Mouse (Mus musculus) retina, postnatal 1 day (tissue): ENCODE measurements around the gene Lrrc8e.

ENCODE experiments used
- DNase-seq: peaks from one replicate; pipeline ENCODE4 v3.0.0-alpha.2; 2012

Gene Lrrc8e

DNA sequence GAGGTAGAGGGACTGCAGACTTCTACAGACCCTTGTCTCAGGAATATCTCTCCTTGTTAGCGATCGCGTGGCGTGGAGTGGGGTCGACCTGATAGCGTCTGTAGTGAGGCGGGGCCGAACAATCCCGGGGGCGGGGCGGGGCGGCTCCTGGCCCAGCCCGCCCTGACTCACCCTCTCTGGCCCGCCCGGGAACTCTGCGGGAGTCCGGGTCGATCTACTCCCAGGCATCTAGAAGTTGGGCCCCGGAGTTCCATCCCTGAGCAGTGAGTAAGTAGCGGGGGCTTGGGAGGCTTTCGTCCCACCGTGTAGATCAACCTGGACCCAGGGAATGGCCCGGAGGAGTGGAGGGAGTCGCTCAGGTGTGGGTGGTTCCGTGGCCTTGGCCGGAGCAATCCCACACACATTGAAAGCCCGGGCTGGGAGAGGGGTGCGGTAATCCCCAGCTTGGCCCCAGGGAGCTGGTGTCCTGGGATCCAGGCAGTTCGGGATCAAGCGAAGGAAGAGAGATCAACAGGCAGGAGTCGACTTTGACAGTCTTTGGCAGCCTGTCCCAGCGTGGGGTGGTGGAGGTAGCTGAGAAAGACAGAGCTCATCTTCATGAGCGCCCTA, at the start of gene Lrrc8e:
Gene Lrrc8e (plus strand): TSS at position 89 of the 609 bp plus-strand sequence.
- DNase-seq = peak; percentile 29

DNA sequence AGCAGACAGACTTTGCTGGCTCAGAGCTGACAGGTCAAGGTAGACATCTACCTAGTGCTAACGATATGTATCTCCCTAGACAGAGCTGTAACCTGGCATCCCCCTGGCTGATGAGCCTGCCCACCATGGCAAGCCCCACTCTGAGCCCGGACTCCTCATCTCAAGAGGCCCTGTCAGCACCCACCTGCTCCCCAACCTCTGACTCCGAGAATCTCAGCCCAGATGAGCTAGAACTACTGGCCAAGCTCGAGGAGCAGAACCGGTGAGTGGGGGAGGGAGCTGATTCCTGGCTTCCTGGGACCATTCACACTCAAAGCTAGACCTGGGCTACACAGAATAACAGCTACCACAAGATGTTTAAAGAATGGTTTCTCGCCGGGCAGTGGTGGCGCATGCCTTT, 43.2 kb upstream of the Lrrc8e start:
- DNase-seq = no peak

DNA sequence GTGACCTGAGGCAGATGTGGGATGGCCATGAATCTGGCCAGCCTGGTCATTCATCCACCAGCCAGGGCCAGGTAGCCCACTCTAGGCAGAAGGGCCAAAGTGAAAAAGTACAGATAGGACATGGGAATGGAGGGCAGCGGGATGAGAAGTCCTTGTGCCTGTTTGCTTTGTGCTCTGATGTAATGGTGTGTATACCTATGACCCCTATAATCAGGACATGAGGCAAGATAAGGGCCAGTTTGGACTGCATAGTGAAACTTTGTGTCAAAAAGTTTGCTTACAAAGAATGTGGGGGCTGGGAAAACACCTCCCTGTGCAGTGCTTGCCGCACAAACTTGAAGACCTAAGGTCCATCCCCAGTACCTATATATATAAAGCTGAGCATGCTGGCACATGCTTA, 40.5 kb upstream of the Lrrc8e start:
- DNase-seq = no peak

DNA sequence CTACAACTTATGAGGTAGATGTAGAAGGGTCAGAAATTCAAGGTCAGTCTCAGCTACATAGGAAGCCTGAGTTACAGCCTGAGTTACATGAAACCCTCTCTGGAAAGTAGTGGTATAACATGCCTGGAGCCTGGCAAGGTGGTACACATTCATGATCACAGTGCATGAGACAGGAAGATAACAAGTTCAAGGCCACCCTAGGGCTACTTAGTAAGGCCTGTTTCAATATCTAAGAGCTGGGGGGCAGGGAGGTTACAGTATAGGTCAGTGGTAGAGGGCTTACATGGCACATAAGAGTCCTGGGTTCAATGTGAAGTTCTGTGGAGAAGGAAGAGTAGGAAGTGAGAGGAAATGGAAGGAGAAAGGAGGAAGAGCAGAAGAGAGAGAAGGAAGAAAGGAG, 38.0 kb upstream of the Lrrc8e start:
- no peak for DNase-seq

DNA sequence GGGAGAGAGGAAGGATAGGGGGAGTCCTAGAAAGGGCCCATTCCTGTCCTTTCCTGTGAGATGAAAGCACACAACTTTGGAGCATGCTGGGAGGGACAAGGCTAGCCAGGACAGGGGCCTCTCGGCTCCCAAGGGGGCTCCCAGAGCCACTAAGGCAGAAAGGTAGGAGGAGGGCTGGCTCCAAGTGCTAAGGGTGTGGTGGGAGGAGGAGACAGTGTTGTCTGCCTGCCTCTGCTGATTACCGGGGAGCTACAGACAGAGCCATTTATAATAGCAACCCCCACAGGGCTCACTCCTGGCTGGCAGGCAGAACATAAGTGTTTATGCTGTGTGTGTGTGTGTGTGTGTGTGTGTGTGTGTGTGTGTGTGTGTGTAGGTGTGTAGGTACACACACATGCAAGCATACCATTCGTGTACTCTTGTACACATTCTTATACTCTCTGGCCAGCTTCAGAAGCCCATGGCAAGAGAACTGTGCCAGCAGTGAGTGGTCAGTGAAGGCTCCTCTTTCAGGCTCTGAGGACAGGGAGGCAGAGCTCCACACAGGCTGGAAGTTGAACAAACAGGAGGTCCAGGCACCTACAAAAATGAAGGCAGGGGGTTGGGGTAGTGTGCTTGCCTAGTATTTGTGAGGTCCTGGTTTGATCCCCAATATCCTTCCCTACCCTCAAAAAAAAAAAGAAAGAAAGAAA, 37.5 kb upstream of the Lrrc8e start:
- DNase-seq = no peak

DNA sequence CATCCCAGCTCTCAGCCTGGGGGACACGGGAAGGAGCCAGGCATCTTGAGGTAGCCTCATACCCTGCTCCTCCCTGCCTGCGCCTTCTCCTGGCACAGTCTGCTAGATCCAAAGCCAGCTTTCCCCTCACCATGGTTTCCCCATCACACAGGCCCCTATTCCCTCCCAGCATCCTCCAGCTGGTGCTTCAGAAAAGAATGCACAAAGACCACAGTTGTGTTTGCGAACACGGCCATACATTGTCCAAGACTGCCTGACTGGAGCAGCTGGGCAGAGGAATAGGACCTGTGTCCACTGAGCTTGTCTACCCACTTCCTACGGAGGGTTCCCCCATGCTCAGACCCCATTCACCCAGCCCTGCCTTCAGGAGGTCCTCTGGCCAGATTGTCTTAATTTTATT, 34.3 kb upstream of the Lrrc8e start:
- no peak for DNase-seq

DNA sequence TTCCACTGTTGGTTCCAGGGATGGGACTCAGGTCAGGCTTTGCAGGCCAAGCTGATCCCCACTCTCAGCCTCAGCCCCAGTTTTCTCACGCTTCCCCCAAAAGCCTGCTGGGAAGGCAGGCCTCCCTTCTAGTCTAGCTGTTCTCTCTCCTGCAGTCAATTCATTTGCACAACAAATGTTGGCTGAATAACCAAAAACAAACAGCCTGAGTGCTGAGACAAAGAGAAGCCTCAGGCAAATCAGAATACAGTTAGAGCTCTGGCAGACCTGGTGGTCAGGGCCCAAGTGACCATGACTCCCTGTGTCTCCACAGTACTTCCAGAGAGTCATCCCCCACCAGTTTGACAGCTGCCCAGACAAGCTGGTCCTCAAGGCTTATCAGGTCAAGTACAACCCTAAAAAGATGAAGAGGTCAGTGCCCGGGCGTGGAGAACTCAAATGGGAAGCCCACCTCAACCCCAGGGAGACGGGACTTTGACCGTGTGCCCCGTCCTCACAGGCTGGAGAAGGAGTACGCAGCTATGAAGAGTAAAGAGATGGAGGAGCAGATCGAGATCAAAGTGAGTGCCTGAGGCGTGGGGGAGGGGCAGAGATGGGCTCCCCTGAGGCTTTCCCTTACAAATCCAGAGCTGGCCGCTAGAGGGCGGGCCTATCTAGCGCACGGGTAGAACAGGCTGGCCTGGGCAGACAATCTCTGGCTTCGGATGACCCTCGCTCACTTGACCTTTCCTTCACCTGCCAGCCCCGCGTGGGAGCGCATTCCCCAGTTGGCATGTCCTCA, 33.6 kb upstream of the Lrrc8e start:
- peak; percentile 90 for DNase-seq

DNA sequence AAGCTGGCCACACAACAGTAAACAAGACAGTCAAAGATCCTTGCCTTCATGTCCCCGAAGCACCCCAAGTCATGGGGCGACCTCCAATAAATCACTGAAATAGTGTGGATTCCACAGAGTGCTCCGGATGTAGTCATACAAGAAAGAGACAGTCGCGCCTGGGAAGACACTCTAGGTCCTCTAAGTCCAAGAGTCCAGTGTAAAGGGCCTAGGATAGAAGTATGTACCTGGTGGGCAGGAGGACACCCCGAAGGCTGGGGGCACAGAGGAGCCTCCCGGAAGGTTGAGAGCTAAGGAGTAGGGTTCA, 33.1 kb upstream of the Lrrc8e start:
- DNase-seq = no peak

DNA sequence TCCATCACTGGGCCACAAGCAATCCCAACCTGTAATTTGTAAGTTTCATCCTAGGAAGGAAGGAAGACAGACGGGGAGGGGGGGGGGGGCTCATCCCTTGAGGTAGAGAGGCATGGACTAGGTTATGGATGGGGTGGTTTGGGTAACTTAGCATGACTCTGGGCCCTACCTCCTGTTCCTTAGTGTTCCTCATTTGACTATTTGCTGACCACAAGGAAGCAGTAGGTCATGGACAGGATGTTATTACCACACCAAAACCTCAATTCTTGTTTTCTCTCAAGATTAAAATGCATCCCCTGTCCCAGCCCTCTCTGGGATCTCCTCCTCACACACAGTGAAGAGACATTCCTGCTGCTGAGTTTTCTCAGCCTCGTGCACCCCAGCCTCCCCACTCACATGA, 25.3 kb upstream of the Lrrc8e start:
- no peak for DNase-seq

DNA sequence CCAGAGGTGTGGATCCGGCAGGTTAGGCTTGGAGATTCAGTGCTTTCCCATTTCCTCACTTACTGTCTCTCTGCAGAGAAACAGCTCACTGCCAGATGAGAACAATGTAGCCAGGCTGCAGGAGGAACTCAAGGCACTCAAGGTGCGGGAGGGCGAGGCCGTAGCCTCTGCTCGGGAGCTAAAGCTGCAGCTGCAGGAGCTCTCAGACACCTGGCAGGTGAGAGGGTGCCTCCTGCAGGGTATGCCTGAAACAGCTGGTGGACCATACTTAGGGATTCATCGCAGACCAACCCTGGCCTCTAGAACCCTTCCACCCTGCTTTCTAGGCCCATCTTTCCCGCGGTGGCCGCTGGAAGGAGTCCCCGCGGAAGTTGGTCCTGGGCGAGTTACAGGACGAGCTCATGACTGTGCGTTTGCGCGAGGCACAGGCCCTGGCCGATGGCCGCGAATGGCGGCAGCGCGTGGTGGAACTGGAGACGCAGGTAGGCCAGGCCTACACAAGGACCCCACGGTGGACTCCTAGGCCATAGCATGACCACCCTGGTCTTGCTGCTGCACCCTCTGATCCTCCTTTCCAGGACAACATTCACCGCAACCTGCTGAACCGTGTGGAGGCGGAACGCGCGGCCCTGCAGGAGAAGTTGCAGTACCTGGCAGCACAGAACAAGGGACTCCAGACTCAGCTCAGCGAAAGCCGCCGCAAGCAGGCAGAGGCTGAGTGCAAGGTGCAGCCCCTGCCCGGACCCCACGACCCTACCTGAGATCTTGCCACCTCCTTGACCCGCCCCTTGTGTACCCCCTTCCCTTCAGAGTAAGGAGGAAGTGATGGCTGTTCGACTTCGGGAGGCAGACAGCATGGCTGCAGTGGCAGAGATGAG, 21.1 kb upstream of the Lrrc8e start:
- DNase-seq = no peak

DNA sequence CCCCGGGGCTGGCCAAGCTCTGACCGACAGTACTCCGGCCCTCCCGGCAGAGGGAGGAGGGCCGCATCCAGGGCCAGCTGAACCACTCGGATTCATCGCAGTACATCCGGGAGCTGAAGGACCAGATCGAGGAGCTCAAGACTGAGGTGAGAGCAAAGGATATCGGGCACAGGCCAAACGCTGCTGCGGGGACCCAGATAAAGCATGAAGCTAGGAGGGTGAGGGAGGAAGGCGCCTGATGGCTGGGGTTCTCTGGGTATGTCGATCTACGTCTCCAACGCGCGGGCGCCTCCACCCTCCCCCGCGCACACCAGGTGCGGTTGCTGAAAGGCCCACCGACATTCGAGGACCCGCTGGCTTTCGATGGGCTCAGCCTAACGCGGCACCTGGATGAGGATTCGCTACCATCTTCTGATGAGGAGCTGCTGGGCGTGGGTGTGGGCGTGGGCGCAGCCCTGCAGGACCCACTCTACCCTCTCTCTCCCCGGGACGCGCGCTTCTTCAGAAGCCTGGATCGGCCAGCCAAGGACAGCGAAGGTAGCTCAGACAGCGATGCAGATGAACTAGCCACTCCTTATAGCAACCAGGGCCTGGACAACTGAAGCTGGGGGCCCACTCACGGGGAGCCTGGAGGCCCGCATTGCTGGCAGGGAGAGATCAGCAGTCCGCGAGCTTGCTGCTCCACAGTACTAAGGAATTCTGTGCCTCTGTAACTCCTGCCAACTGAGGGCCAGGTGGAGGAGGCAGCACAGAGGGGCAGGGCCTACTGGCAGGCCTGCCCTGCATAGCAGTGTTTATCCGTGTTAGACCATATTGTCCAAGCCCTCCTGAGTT, 20.2 kb upstream of the Lrrc8e start:
- no peak for DNase-seq

DNA sequence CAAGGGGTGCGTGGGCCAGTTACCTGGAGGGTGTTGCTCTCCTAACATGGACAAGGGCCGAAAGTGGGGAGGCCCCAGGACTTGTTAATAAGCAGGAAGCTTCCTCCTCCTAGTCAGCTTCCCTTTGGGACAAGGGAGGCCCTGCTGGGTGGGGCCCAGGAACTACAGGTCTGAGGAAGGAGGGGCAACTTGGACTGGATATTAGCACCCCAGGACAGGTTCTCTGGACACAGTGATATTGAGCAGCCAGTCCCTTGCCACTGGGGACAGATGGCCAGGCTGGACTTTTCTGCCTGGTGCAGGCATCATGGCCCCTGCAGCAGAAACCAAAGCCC, 19.6 kb upstream of the Lrrc8e start:
- DNase-seq = no peak

DNA sequence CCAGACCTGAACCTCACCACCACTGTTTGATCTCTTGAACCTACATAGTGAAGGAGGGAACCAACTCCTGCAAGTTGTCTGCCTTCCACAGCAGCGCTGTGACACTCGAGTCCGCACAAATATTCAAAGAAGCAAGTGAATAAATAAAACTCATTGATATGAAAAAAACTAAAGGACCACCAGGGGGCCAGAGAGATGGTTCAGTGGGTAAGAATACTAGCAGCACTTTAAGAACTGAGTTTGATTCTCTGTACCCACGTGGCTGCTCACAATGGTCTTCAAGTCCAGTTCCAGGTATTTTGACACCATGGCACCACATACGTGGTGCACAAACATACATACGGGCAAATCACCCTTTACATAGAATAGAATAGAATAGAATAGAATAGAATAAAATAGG, 15.5 kb upstream of the Lrrc8e start:
- peak; percentile 31 for DNase-seq

DNA sequence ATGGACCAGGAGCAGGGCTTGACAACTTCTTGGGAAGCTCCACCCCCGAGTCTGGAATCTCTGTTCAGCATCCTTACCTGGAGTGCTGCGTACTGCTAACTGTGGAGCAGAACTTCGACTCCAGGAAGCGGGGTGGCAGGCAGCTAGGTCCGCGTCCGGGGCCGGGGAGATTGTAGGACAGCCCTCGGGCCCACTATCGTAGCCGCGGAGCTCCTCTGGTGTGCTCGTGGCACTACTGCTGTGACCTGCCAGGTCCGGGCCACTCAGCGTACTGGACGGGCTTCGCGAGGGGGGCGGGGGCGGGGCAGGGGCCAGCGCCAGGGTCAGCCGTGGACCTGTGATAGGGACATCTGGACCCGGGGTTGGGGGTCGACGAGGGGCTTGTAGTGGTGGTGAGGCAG, 13.8 kb upstream of the Lrrc8e start:
- no peak for DNase-seq

DNA sequence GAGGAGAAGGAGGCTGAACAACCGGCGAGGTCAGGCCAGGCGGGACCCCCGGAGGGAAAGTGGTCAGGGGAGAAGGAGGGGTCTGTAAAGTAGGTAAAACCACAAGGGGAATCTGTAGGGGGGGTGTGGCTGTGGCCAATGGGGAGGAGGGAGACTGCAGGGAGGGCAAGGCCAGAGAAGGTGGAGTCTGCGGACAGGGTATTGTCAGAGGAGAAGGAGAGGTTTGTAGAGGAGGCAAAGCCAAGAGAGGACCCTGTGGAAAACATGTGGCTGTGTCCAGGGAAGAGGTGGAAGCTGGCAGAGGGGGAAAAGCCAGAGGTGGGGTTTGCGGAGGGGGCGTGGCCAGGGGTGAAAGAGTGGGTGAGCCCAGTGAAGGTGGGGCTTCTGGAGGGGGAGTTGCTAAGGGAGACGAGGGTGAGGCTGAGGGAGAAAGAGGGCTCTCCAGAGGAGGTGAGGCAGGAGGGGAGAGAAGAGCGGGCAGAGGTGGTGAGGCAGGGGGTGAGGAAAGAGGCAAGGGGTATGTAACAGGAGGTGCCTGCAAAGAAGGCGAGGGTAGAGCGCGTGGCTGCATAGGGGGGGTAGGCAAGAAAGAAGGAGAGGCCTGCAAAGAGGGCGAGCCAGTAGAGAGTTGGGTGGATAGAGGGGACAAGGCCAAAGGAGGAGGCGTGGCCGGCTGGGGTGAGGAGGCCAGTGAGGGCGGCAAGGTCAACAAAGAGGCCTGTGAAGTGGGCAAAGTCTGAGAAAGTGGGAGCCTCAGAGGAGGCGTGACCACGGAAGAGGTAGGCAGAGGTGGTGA, 13.2 kb upstream of the Lrrc8e start:
- peak; percentile 73 for DNase-seq

DNA sequence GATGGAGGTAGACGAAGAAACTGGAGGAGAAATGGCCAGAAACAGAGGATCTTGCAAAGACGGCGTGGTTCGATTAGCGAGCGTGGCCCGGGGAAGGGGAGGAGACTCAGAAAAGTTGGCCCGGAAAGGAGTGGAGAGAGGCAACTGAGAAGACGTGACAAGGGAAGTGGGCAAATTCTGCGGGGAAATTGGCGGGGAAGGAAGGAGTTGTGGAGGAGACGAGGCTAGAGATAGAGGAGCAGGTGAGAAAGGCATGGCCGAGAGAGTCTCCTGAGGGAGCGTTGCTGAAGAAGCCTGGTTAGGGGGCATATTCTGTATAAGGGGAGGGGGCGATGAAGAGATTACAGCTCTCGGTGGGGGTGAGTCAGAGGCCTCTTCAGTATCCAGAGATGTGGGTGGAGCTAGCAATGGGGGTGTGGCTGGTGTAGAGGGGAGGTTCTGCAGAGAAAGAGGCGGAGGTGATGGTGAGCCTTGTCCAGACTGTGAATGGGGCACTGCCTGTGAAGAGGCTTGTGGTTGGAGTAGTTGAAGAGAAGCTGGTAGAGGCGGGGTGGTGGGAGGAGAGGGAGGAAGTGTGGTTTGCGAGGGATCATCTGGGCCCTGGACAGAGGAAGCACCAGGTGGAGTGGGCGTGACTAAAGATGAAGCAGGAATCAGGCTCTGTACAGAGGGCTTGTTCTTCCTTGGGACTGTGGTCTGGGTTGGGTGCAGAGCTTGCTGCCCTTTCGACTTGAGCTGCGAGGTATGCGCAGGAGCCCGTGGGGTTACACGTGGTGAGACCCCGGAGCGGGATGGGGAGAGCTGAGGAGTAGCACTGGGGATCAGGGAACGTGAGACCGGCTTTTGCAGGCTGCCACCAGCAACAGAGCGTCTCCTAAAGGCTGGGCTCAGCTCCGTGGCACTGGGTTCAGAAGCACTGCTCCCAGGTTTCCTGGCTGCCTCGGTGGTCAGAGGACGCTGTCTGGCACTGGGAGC, 12.3 kb upstream of the Lrrc8e start:
- DNase-seq = peak; percentile 70

DNA sequence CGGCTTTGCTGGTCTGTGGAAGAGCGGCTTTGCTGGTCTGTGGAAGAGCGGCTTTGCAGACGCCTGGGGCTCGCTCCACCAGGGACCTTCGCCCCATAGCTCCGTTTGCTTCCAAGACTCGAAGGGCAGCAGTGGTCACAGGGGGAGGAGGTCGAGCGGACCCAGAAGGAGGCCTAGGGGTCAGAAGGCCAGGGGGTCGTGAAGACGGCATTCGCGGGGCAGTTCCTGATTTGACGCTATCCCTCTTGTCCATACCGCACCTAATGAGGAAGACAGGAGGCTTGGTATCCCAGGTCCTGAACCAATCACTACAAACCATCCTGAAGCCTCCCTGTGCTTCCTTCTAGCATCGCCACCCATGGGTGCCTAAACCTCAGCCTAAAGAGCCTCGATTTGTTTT, 10.3 kb upstream of the Lrrc8e start:
- no peak for DNase-seq

DNA sequence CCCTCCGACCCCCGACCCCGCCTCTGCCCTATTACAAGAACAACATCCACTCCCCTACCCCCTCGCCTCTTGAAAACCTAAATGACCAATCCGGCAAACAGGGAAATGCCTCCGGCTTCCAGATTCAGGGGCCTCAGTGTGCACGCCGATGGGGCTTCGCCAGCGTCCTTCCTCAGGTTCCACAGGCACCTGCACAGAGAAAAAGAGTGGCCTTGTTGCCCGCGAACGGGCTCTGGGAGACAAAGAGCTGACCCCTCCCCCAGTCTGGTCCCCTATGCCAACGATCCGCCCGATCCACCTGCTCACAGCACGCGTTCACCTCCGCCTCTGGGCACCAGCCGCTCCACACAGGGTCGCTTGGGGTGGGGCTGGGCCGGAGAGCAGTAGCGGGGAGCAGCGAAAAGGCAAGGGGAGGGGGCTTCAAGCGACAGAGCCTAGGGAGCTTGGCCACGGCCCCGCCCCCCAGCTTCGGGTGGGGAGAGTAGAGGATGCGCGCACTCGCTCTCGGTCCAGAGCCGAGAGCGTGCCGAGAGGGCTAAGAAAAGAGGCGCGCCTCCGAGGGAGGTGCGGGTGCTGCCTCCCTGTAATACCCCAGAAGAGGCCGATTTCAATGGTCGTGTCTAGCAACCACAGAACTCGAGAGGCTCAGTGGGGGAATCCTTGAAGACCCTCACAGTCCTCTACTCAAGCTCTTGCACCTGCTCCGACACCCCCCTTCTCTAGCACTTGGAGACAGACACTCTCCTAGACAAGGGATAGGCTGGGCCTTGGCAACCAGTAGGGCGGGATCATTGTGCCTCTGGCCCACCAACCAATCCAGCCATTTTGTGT, 9.6 kb upstream of the Lrrc8e start, which contains the start of gene Prr36:
Gene Prr36 (minus strand): TSS at position 669 of the 831 bp plus-strand sequence.
- peak; percentile 92 for DNase-seq

DNA sequence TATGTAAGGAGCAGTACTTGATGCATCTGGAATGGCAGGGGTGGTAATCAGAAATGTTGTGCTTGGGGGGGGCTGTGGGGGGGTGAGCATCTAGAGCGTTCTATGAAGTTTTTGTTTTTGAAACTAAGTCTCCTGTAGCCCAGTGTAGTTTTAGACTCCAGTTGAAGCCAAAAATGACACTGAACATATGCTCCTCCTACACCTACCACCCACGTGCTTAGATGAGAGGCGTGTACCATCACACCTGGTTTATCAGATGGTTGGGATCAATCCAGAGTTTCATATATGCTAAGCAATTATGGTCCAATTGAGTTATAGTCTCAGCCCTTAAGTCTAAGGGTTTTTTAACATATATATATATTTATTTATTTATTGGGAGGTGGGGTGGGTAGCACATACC, 7.0 kb upstream of the Lrrc8e start:
- DNase-seq = no peak
